Mouse (Mus musculus) naive thymus-derived CD4-positive, alpha-beta T cell, adult 2 months (primary cell): ENCODE results near the gene Dbil5.

ENCODE experiments used
- DNase-seq: peaks from one replicate; pipeline ENCODE4 v3.0.0-alpha.2; 2011; ENCODE audit warnings: low read depth

Dbil5 gene

DNA sequence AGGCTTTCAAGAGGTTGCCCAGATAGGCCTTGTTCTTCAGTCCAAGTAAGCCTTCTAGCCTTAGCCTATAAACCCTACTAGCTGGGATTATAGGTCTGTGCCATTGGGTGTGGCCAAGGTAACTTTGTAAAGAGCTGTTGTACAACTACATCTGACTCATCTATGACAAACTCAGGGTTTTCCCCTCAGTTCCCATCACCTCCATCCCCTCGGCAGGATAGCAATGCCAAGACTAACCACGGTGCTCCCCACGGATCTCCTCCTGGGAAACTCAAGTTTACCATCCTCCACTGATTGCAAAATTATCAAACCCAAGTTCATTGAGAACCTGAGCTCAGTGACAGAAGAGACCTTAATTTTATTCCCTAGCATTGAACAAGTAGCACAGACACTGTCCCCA lies 18.7 kb downstream of the Dbil5 start:
- no peak for DNase-seq

DNA sequence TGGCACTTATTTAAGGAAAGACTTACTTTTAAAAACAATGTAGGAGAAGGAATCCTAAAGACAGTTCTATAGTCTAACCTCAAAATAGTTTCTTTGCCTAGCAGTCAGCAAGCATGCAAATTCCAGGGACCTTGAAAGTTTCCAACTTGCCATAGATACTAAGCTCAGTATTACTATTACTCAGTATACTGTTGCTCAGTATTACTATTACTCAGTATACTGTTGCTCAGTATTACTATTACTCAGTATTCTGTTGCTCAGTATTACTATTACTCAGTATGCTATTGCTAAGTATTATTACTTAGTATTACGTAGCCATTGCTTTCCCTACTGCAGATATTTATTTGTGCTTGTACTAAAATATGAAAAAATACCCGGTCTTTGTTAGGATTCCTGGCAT lies 22.3 kb downstream of the Dbil5 start:
- DNase-seq = no peak

DNA sequence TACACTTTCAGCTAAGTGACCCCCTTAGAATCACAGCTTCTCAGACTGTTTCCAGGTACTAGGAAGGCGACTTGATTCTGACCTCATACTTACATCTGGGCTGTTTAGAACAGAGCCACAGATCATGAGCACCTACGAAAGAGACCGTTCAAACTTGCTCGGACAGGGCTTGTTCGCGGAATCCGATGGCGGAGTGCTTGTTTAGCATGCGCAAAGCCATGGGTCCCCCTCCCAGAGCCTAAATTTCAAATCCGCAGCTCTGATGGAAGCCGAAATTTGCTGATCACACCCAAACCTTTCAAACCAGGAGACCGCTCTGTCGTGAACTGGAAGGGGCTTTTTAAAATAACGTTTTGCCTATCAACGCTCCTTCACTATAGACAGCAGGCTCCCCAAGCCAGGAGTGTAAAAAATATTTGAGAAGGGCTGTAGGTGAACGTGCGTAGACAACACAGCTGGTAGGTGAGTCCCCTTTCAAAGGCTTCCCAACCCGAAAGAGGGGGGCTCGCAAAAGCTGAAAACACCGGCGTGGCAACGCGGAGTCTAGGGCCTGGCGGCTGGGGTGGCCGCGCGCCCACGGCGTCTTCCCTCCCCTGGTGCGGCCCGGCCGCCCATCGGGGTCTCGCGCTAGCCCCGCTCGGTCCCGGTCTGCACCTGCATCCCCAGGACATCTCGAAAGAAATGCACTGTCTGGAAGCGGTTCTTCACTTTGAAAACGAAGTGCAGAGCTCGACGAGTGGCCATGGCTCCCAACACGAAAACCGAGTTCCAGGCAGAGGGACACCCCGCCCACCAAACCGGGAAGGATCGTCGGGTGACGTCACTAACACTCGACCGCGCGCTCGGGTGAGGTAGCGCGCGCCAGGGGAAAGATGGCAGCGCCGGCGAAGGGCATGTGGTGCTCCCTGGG lies 25.7 kb downstream of the Dbil5 start, which contains the start of the genes Mrm3 and Glod4:
TSS of gene Mrm3 (plus strand) at position 815 of the 910 bp plus-strand sequence.
TSS of gene Glod4 (minus strand) at position 825 of the 910 bp plus-strand sequence.
- DNase-seq = peak; percentile 86

DNA sequence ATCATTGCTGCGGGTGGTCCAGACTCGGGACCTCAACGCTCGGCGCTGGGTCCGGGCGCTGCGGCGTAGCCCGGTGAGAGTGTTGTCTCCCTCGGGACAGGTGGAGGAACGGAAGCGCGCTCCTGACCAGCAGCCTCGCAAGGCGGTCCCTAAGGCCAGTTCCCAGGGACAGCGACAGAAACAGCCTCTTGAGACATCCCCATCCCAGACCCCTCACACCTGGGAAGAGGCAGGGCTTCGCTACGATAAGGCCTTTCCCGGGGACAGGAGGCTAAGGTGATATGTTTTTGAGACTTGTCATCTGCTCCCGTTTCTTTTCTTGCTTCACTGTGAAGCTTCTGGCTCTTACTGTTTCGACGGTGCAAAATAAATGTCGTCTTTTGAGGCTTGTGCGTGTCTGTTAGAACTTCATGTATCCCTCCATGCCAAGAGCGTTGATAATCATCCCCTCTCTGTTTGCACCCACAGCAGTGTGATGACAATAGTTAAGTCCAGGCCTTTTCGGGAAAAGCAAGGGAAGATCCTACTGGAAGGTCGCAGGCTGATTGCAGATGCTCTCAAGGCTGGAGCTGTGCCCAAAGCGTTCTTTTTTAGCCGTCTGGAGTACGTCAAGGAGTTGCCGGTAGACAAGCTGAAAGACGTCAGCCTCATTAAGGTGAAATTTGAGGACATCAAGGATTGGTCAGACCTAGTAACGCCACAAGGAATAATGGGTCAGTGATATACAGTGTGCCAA lies 26.6 kb downstream of the Dbil5 start:
- DNase-seq = no peak

DNA sequence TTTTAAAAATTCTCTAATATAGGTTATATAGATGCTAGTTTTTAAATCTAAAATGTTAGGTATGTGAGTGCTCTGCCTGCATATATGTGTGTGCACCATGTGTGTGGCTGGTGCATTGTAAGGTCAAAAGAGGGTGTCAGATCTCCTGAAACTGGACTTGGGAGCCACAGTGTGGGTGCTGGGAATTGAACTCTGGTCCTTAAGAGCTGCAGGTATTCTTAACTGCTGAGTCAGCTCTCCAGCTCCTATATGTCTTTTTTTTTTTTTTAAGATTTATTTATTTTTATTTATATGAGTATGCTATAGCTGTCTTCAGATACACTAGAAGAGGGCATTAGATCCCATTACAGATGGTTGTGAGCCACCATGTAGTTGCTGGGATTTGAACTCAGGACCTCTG lies 29.0 kb downstream of the Dbil5 start:
- DNase-seq = no peak

DNA sequence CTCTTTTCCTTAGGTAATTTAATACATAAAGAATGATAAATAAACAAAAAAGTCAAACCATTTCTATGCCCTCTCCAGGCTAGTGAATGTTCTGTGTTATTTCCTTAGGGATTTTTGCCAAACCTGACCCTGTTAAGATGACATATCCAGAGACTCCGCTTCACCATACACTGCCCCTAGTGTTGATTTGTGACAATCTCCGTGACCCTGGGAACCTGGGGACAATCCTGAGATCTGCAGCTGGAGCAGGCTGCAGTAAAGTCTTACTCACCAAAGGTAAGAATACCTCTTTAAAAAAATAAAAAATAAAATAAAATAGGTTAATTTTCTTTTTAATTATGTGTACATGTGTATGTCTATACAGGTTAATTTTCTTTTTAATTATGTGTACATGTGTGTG lies 29.8 kb downstream of the Dbil5 start:
- DNase-seq = no peak

DNA sequence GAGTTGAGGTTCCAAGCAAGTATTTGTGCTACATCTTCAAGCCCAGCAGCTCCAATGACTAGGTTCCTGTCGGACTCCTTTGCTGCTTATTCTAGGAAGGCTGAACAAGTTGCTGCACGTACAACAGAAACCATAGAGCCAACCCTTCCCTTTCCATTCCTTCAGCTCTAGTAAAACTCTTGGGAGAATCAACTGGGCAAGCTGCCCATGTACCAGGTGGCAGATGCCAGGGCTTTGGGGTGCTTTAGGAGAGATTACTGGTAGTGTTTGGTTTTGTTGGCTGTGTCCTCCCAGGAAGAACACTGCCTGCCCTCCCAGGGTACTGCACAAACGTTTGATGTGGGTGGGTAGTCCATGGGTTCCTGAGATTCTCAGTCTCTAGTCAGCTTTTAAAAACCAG lies 34.6 kb downstream of the Dbil5 start:
- no peak for DNase-seq

DNA sequence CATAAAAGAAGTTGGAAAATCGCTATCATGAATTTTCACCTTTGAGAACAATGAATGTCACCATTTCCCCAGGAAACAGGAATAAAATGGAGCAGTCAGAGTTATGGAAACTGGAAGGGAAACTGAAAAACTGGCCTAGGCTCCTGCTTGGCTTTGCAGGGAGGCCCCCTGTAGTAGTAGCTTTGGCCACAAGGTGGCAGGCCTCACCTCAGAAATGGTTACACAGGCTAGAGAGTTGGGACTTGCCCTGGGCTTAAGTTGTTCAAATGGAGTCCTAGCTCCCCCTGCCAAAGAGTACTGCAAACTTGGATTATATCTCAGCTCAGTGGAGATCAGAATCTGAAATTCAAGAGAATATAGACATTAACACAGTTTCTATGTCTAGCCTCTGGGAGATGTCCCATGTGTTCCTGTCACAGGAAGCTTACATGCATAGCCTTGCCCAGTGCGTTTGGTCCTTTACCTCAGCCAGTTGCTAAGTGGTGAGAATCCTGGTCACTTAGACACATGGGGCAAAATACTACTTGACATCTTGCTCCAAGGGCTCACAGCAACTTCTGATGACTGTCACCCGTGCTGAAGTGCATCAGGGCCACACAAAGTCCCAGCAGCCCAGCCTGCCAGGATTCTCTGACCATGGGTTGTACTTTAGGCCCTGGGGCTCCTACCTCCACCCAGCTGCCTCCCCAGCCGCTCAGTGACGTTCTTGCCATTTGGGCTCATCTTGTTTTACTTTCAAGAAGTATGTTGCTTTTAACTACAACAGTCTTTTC lies 35.9 kb downstream of the Dbil5 start:
- peak; percentile 89 for DNase-seq

DNA sequence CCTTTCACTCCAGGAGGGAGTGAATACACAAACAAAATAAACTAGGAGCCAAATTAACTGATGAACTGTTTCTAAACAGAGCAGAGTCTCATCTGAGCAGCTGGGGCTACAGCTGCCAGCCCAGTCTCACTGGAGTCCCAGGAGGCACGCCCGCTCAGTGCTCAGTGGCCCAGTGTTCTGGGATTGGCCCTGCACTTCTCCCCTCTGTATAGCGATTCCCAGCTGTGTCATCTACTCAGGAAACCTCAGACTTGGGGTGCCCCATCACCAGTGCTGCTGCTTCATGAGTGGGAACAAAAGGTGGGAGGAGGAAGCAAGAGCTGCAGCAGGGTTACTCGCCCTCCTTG lies 36.5 kb downstream of the Dbil5 start:
- no peak for DNase-seq

DNA sequence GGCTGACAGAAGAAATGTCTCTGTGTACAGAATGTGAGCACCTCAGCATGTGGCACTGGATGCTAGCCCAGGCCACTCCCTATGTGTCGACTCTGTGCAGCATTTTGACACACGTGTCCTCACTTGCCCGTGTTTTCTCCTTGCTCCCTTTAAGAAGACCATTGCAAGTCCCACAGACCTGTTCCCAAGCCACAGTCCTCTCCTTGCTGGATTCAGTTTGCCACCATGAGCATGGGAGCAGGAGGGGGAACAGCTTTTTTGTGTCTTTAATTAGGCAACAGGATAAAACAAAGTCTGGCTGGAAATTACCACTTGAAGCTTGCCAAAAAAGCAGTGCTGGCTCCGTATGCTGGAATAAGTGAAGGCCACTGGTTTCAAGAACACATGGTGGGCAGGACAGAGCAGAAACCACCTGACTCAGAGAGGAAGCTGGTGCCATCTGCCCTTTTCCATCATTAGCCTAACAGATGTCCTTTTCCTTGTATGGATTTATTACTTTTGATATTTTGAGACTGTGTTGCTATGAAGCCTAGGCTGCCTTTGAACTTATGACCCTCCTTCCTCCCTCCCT lies 38.1 kb downstream of the Dbil5 start:
- no peak for DNase-seq

DNA sequence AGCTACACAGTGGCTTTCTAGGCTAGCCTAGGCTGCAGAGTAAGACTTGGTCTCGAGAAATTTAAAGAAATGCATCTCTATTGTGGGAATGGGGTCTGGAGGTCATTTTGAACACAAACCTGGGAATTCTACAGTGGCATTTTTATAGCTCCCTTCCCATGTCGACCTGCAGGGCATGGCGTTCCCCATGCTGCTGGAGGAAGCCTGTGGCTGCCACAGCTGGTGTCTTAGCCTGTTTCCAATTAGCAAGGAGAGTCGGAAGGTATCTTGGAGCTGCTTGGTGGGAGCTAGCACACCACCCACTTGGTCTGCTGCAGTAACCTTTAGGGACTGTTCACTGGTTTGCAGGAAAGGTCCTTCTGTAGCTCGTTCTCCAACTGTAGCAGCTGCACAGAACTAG lies 38.7 kb downstream of the Dbil5 start:
- DNase-seq = no peak

DNA sequence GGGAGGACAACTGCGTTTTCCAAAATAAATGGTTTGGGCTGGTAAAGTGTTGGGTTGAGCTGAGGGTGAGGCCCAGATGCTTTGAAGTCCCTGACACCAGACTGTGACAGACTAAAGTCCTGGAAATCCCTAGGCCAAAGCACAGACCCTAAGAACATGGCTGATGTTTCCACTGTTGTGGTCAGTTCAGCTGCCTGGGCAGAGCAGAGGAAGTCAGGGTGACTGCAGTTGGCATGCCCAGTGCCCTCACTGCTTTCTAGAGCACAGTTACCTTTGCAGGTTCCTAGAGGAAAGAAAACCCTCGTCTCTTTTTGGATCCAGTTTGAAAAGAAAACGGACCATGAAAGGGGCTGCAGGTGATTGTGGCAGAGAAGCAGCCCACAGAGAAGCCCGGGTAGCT lies 40.0 kb downstream of the Dbil5 start:
- DNase-seq = no peak

DNA sequence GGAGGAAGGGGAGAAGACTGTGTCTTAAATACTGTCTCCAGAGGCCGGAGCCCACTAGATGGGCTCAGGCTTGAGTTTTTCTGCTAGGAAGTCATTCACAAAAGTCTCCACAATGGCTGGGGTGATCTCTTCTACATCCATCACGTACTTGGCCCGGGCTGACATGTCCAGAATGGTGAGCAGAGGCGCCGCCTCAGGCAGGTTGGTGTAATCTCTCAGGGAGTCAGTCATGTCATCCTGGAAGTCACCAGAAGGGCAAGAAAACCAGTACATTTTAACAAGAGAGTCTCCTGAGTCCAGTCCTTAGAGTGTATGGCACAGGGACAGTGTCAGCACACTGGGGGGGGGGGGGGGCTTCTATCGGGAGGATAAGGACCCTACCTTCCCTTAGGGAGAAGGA lies 41.1 kb downstream of the Dbil5 start:
- no peak for DNase-seq

DNA sequence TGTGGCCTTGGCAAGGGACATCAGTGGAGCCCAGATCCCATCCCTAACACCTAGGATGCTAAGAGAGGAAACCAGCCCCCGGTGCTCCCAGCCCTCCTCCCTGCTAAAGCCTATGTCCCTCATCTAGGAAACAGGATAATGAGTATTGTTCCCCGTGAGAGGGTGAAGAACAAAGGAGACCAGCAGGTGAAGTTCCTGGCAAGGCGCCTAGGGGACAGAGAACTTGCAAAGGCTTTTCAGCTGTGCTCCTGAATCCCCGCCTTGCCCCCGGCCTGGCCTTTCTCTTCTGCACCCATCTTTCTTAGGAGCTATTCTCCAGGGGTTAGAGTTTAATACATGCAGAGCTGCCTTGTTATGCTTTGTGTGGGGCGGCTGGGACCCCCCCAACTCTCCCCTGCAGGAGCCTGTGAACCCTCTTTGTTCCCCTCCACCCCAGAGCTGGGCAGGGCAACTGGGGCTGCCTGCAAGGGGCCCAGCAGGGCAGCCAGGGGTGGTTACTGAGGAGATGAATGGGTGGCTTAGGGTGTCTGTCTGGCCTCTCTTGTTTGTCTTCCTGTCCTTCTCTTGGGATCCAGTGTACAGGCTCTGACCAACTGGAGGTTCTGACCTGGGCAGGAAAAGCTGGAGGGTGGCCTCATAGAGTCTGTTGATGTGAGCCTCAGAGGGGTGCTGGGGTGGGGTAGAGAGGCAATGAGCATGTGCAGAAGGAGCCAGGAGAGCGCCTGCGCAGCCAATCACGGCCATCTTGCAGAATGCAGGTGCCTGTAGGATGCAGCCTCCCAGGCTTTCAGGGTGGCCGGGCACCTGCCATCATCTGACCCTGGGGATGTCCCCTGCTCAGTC lies 43.0 kb downstream of the Dbil5 start:
- DNase-seq = no peak

DNA sequence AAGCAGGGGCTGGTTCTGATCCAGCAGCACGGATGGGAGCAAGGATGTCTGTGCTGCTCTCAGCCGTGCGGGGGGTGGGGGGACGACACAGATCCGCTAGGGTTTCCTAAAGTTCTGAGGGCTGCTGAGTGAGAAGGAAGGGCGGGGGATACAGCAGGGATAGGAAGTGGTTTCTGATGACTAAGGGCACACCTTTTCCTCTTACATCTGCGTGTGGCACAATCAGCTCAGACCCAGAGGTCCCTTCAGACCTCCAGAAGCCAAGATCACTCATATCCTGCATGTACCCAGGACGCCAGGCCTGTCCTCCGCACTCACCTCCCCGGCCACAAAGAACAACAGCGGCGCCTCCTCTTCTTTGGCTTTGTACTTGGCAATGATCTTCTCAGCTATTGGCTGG lies 43.8 kb downstream of the Dbil5 start:
- DNase-seq = peak; percentile 62

DNA sequence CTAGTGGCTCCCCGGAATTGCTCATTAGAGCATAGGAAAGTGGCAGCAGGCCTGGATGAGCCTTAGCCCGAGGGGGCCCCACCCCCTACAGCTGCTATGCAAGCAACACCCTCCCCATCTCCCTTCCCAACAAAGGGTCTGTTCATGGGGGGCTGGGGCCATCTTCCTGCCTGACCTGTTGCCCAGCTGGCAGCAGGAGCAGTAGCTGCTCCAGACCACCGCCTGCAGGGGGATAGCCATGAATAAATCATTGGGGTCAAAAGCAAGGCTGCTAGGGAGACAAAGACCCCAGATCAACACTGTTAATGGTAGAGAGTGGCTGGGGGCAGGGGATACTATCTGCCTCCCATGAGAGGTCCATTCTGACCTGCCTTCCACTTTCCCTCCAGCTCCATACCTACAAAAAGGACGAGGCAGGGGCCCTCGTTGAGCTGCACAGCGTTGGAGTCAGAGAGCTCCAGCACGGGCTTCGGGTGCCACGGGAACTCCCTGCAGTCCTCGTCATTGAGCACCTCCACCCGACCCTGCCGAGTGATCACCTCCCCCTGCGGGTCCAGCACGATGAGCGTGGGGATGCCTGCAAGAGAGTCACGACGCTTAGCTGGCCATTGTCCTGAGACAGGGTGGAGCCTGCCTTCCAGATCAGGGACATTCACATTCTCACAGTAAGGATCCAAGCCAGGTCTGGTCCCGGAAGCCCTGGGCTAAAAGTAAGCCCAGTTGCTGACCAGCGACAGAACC lies 45.4 kb downstream of the Dbil5 start:
- no peak for DNase-seq

DNA sequence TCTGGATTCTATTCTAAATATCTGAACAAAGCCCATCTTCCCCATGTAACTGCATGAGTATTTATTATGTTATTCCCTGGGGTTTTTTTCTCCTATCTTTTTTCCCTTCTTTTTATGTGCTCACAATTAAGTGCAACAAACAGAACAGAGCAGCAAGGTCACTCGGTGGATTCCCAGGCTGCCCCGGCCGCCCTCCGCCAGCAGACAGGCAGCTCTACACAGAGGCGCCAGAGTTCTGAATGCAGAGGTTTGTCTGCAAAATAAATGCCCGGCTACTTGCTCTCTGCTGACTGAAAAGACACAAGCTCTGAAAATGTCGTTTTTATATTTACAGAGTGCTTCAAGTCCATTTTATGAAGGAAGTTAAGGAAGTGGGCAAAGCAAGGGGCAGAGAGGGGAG lies 50.1 kb downstream of the Dbil5 start:
- no peak for DNase-seq

DNA sequence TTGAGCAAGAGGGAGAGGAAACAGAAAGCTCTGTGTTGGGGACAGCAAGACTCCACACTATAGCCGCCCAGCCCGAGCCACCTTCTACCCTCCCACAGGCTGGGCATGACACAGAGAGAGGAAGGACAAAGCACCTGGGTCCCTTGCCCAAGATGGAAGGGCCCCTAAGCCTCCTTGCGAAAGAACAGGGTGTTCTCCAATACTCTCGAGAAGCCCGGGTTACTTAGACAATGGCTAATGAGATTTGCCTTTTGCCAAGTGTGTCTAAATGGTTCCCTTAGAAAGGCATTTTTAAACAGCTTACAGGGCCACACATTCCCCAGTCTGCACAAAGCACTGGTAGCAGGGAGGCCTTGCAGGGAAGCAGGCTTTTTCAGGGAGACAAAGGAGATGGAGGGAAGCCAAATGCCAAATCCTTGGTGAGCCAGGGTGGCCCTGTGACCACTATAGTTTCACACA lies 50.6 kb downstream of the Dbil5 start:
- DNase-seq = no peak
